Mouse (Mus musculus) stomach, embryonic 14.5 days (tissue): ENCODE data around the gene Larp4. TPM values are rescaled to one million over a fixed set of nuclear protein-coding genes. Genes with fewer than 3 reads are reported as not detected.

Experiments
- ATAC-seq: fragments of 200-750 bp; cut with Nextera tagmentation; 2 replicates; pipeline ENCODE4 v1.8.0; 2017; ENCODE audit warnings: low read depth, moderate TSS enrichment; ENCODE audit not compliant: insufficient number of reproducible peaks, insufficient read depth, low FRiP score
- H3K27ac ChIP-seq: fragments of 300-500 bp; sonication (generic); 2 replicates; pipeline ENCODE4 v1.5.1; 2014; ENCODE audit warnings: mild to moderate bottlenecking, low read length, moderate library complexity, mixed read lengths
- H3K27me3 ChIP-seq: fragments of 300-500 bp; sonication (generic); 2 replicates; pipeline ENCODE4 v1.6.1; 2014; ENCODE audit warnings: low read length, control low read depth, mixed read lengths; ENCODE audit not compliant: control insufficient read depth, insufficient read depth
- H3K36me3 ChIP-seq: fragments of 300-500 bp; sonication (generic); 2 replicates; pipeline ENCODE4 v1.6.1; 2014; ENCODE audit warnings: mild to moderate bottlenecking, control low read depth, low read length, moderate library complexity, mixed read lengths; ENCODE audit not compliant: control insufficient read depth, insufficient read depth
- H3K4me1 ChIP-seq: fragments of 300-500 bp; sonication (generic); 2 replicates; pipeline ENCODE4 v1.6.1; 2014; ENCODE audit warnings: low read length, control low read depth, mixed read lengths; ENCODE audit not compliant: control insufficient read depth, insufficient read depth
- H3K4me2 ChIP-seq: fragments of 300-500 bp; sonication (generic); replicated peaks from 2 replicates; pipeline ENCODE4 v1.6.1; 2014; ENCODE audit warnings: low read depth, low read length, control low read depth
- H3K4me3 ChIP-seq: fragments of 300-500 bp; sonication (generic); 2 replicates; pipeline ENCODE4 v1.5.1; 2014; ENCODE audit warnings: low read depth, low read length, control low read depth
- H3K9ac ChIP-seq: fragments of 300-500 bp; sonication (generic); replicated peaks from 2 replicates; pipeline ENCODE4 v1.6.1; 2014; ENCODE audit warnings: low read depth, mild to moderate bottlenecking, control low read depth, low read length, moderate library complexity, mixed read lengths
- H3K9me3 ChIP-seq: fragments of 300-500 bp; sonication (generic); 2 replicates; pipeline ENCODE4 v1.6.1; 2016; ENCODE audit warnings: low read depth, low read length, control low read depth; ENCODE audit not compliant: control insufficient read depth
- WGBS: fragments of 180-500 bp; shearing (Covaris S2); extraction: QIAGEN DNeasy Blood & Tissue Kit; methylation state at CpG from one replicate; pipeline ENCODE4 v1.1.7; 2014; 5-methylcytosine and 5-hydroxymethylcytosine counted together
- polyA plus RNA-seq: library from polyadenylated mRNA; unstranded; fragments of >200 nt; fragmentation: Nextera tagmentation; extraction: Ambion mirVana; gene quantifications from 2 replicates; pipeline ENCODE4 v1.2.1, GENCODE M21; 2014

Larp4 gene
- polyA plus RNA-seq, 1 experiment from 2014 or later = 44.8 TPM

DNA sequence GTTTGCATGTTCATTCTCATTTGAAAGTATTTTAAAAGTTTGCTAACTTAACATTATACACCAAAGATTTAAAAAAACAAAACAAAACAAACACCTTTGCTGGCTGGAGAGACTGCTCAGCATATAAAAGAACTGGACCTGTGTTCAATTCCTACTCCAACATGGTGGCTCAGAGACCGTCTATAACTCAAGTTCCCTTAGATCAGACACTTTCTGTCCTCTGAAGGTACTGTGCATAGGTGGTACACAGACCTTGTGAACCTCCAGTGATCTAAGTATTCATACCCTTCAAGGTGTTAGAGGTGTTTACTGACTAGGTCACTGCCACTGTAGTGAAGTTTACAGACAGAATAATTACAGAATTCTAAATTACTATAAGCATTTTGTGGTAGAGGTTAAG is 9.4 kb downstream of the Larp4 start:
- Histone ChIP-seq H3K27ac (no peak overlapping the region), H3K4me3 (no peak overlapping the region), H3K9me3 (no peaks in the 10 kb centered on the region), H3K27me3 (no peaks in the 10 kb centered on the region), H3K4me1 (0 out of 2 replicates have a peak, but pooled peaks cover 2% of the 10 kb centered on the region), H3K36me3 (no peaks in the 10 kb centered on the region), H3K9ac (no peak overlapping the region), H3K4me2 (no peak overlapping the region)
- 76% methylated on average over 1 of the region's 1 CpGs for WGBS
- no peak for ATAC-seq

DNA sequence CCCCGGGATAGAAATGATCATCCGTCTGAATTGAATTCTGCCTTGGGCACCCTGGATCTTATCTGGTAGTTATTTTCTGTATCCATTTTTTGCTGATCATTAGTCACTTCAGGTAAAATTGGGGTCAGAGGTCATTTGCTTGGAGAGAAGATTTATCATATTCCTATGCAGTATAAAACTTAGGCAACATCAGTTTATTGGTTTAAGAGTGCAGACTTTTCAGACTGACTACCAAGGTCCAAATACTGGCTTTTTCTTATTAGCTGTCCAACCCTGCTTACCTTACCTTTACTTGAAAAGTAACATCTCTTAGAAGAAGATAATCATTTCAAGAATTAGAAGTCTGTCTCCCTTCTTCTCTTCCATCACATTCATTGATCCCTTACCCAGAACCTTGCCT is 9.8 kb downstream of the Larp4 start:
- no peak for ATAC-seq
- H3K36me3 ChIP-seq = no peaks in the 10 kb centered on the region
- no peak overlapping the region for H3K27ac ChIP-seq
- no peaks in the 10 kb centered on the region for H3K9me3 ChIP-seq
- WGBS = 82% methylated on average over 2 of the region's 2 CpGs
- no peaks in the 10 kb centered on the region for H3K4me1 ChIP-seq
- no peaks in the 10 kb centered on the region for H3K27me3 ChIP-seq
- H3K4me3 ChIP-seq = no peak overlapping the region
- no peak overlapping the region for H3K9ac ChIP-seq
- H3K4me2 ChIP-seq = no peak overlapping the region

DNA sequence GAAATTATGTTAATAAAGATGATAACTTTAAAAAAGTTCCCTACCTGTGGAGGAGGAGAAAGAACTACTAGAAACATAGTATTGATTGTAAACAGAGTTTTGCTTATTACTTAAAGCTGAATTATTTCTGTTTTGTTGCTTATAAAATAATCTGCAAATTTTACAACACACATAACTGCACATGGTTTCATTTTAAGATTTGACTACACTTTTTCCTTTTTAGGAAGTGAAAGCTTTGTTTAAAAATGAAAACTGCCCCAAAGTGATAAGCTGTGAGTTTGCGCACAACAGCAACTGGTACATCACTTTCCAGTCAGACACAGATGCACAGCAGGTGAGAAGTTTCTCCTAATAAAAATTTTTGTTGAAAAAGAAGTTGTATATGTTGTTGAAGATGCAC is 23.2 kb downstream of the Larp4 start:
- no peak overlapping the region for H3K4me2 ChIP-seq
- H3K4me1 ChIP-seq = no peaks in the 10 kb centered on the region
- no peak overlapping the region for H3K27ac ChIP-seq
- H3K36me3 ChIP-seq = peaks cover 57% of the 10 kb centered on the region
- no peak for ATAC-seq
- H3K27me3 ChIP-seq = no peaks in the 10 kb centered on the region
- H3K9me3 ChIP-seq = no peaks in the 10 kb centered on the region
- H3K9ac ChIP-seq = no peak overlapping the region
- 100% methylated on average over 1 of the region's 1 CpGs for WGBS
- no peak overlapping the region for H3K4me3 ChIP-seq

DNA sequence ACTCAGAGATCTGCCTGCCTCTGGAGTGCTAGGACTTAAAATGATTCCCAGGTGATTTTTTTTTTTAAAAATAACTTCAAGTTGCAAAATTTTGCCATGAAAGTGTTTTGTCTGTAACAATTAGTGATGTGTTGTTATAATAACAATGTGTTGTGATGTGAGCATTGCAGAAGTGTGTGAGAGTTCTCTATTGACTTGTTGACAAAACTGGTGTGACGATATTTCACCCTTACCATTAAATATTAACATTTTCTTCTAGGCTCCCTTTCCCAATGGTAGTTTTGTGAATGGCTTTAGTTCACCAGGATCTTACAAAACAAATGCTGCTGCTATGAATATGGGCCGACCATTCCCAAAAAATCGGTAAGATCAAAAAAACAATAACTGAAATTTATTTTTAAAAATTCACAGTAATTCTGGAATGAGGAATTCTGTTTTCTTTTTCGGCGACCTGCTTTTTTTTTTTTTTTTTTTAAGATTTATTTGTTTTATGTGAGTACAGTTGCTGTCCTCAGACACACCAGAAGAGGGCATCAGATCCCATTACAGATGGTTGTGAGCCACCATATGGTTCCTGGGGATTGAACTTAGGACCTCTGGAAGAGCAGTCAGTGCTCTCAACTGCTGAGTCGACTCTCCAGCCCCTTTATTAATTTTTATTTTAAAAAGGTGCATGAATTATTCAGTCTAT is 27.4 kb downstream of the Larp4 start:
- no peak for ATAC-seq
- H3K9me3 ChIP-seq = no peaks in the 10 kb centered on the region
- H3K27ac ChIP-seq = no peak overlapping the region
- H3K4me3 ChIP-seq = no peak overlapping the region
- WGBS = 96% methylated on average over 6 of the region's 6 CpGs
- no peak overlapping the region for H3K4me2 ChIP-seq
- no peak overlapping the region for H3K9ac ChIP-seq
- peaks cover 48% of the 10 kb centered on the region for H3K36me3 ChIP-seq
- no peaks in the 10 kb centered on the region for H3K4me1 ChIP-seq
- no peaks in the 10 kb centered on the region for H3K27me3 ChIP-seq

DNA sequence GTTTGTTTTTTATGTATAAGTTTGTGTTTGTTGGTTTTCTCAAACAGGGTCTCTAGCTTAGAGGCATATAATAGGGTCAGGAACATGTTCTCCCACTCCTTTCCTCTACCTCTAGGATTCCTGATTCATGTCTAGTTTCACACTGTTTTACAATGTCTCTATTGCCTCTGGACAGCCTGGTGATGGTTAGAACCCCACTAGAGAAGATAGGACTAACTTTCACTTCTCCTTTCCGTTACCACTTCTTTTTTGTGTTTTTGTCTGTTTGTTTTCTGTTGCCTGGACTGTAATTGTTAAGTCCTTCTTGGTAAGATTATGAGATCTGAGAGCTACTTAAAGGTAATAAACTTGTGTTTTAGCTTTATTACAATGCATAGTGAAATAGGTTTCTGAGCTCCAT is 29.5 kb downstream of the Larp4 start:
- H3K36me3 ChIP-seq = peaks cover 54% of the 10 kb centered on the region

DNA sequence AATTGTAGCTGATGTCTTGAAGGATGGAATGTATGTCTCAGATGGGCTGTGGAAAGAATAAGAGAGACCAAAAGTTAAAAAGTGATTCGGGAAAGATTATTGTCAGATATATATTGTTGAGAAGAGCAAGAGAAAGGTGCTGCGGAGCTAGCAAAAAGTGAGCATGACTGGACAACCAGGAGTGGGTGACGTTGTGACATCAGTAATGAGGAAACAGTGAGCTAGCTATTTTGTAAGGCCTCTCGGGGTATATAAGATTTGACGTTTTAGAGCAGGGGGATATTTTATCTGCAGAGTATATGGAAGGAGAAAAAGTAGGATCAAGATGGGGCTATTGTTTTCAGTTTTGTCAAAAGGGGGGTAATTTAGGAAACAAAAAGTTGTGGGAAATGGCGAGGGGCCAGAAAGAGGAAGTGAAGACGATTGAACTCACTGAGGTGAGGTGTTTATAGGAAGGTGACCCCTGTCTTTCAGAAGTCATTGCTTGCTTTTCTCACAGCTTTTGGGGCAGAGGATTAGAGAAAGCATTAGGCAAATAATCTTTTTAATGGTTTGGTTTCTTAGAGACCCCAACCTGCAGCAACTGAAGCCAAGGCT is 34.9 kb downstream of the Larp4 start:
- Histone ChIP-seq H3K27me3 (no peaks in the 10 kb centered on the region), H3K27ac (no peak overlapping the region), H3K9me3 (no peaks in the 10 kb centered on the region), H3K4me2 (no peak overlapping the region), H3K9ac (no peak overlapping the region), H3K4me1 (no peaks in the 10 kb centered on the region), H3K36me3 (peaks cover 44% of the 10 kb centered on the region), H3K4me3 (no peak overlapping the region)
- 84% methylated on average over 7 of the region's 7 CpGs for WGBS
- no peak for ATAC-seq

More for the DNA sequence above, 29.5 kb downstream of the Larp4 start:
- H3K4me1 ChIP-seq = no peaks in the 10 kb centered on the region
- WGBS = 97% methylated on average over 1 of the region's 1 CpGs
- no peaks in the 10 kb centered on the region for H3K27me3 ChIP-seq
- no peak for ATAC-seq
- H3K4me3 ChIP-seq = no peak overlapping the region
- no peaks in the 10 kb centered on the region for H3K9me3 ChIP-seq
- H3K27ac ChIP-seq = no peak overlapping the region
- H3K4me2 ChIP-seq = no peak overlapping the region
- no peak overlapping the region for H3K9ac ChIP-seq

DNA sequence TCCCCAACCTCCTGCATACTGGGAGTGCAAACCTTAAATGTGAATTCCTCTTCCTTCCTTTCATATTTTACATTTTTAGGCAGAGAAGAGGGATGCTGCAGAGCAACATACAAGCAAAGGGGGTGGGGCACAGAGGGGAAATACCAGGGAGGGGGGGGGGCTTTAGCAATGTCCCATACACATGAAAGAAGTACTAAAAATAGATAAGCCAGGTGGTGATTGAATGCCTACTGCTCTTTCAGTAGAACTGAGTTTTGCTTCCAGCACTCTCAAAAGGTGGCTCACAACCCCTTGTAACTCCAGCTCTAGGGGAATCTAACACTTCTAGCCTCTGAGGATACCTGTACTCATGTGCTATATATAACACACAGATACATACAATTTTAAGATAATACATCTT is 36.3 kb downstream of the Larp4 start:
- H3K27me3 ChIP-seq = no peaks in the 10 kb centered on the region
- no peaks in the 10 kb centered on the region for H3K9me3 ChIP-seq
- no peak overlapping the region for H3K4me2 ChIP-seq
- H3K36me3 ChIP-seq = peaks cover 54% of the 10 kb centered on the region
- H3K4me3 ChIP-seq = no peak overlapping the region
- no peak for ATAC-seq
- no peaks in the 10 kb centered on the region for H3K4me1 ChIP-seq
- H3K9ac ChIP-seq = no peak overlapping the region
- H3K27ac ChIP-seq = no peak overlapping the region

DNA sequence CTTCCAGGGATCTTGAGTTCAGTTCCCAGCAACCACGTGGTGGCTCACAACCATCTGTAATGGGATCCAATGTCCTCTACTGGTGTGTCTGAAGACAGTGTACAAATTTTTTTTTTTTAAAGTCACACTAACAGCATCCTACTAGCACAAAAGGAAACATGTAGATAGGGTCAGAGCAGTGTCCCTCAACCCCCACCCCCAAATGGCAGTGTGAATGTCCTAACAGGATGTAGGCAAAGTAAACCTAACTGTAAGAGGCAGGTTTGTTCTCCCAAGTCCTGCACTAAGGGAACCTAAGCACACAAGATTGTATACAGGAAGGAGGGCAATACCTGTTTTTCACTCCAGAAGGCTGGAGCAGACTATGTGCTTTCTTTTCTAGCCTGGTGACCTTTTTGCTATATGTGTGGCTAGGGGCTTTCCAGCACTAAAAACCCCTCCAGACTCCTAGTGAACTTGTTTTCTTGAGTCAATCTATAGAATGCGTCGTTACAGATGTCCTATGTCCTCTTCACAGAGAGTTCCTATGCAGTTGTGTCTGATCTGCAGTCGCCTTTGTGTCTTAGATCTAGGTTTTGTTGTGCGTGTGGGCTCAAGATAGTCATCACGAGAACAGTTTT is 48.5 kb downstream of the Larp4 start:
- Histone ChIP-seq H3K9ac (no peak overlapping the region), H3K27me3 (no peaks in the 10 kb centered on the region), H3K4me1 (no peaks in the 10 kb centered on the region), H3K36me3 (peaks cover 9% of the 10 kb centered on the region), H3K9me3 (no peaks in the 10 kb centered on the region), H3K27ac (no peak overlapping the region), H3K4me2 (no peak overlapping the region), H3K4me3 (no peak overlapping the region)
- ATAC-seq = no peak
- WGBS = 78% methylated on average over 6 of the region's 6 CpGs
